Mouse (Mus musculus) kidney, embryonic 15.5 days (tissue): ENCODE data around the gene Rnf31. TPM values are rescaled to one million over a fixed set of nuclear protein-coding genes. Genes with fewer than 3 reads are reported as not detected.

Experiments used
- ATAC-seq: fragments of 200-750 bp; cut with Nextera tagmentation; replicated peaks from 2 replicates; pipeline ENCODE4 v1.8.0; 2017; ENCODE audit warnings: moderate TSS enrichment; ENCODE audit not compliant: low FRiP score
- H3K27ac ChIP-seq: fragments of 300-500 bp; sonication (generic); 2 replicates; pipeline ENCODE4 v1.5.1; 2015; ENCODE audit warnings: mild to moderate bottlenecking, inconsistent platforms
- H3K27me3 ChIP-seq: fragments of 300-500 bp; sonication (generic); 2 replicates; pipeline ENCODE4 v1.6.1; 2015; ENCODE audit warnings: inconsistent platforms
- H3K36me3 ChIP-seq: fragments of 300-500 bp; sonication (generic); 2 replicates; pipeline ENCODE4 v1.6.1; 2015; ENCODE audit warnings: inconsistent platforms
- H3K4me1 ChIP-seq: fragments of 300-500 bp; sonication (generic); 2 replicates; pipeline ENCODE4 v1.6.1; 2015; ENCODE audit warnings: inconsistent platforms
- H3K4me2 ChIP-seq: fragments of 300-500 bp; sonication (generic); 2 replicates; pipeline ENCODE4 v1.6.1; 2015; ENCODE audit warnings: moderate library complexity, mild to moderate bottlenecking, inconsistent platforms
- H3K4me3 ChIP-seq: fragments of 300-500 bp; sonication (generic); replicated peaks from 2 replicates; pipeline ENCODE4 v1.5.1; 2015; ENCODE audit warnings: mild to moderate bottlenecking, inconsistent platforms
- H3K9ac ChIP-seq: fragments of 300-500 bp; sonication (generic); 2 replicates; pipeline ENCODE4 v1.6.1; 2015; ENCODE audit warnings: mild to moderate bottlenecking, inconsistent platforms
- H3K9me3 ChIP-seq: fragments of 300-500 bp; sonication (generic); replicated peaks from 2 replicates; pipeline ENCODE4 v1.6.1; 2016; ENCODE audit warnings: inconsistent platforms
- WGBS: fragments of 180-500 bp; shearing (Covaris S2); methylation state at CpG from one replicate; pipeline ENCODE4 v1.1.7; 2015; ENCODE audit warnings: mixed read lengths; 5-methylcytosine and 5-hydroxymethylcytosine counted together
- polyA plus RNA-seq: library from polyadenylated mRNA; unstranded; fragments of >200 nt; fragmentation: Nextera tagmentation; extraction: Ambion mirVana; gene quantifications from 2 replicates; pipeline ENCODE4 v1.2.1, GENCODE M21; 2015

The Rnf31 gene
- polyA plus RNA-seq, 1 experiment from 2014 or later = 21.7 TPM

- Histone ChIP-seq H3K9ac (no peak overlapping the region), H3K4me3 (no peak overlapping the region), H3K9me3 (no peaks in the 10 kb centered on the region), H3K36me3 (peaks cover 58% of the 10 kb centered on the region), H3K4me1 (peaks cover 25% of the 10 kb centered on the region), H3K4me2 (no peak overlapping the region), H3K27me3 (no peaks in the 10 kb centered on the region), H3K27ac (no peak overlapping the region)
- 94% methylated on average over 13 of the region's 13 CpGs for WGBS
- ATAC-seq = no peak
Measured at GRCm38 (mm10) chr14:55641291-55641690, 49.8 kb downstream of the Rnf31 start.

GRCm38 (mm10) chr14:55642679-55643059 lies 51.2 kb downstream of the Rnf31 start:
- WGBS = 19% methylated on average over 8 of the region's 8 CpGs
- Histone ChIP-seq H3K4me1 (peaks cover 24% of the 10 kb centered on the region), H3K27me3 (no peaks in the 10 kb centered on the region), H3K4me2 (peak overlapping the region; percentile 63), H3K9ac (peak overlapping the region; percentile 96), H3K27ac (peak overlapping the region; percentile 93), H3K36me3 (peaks cover 53% of the 10 kb centered on the region), H3K4me3 (peak overlapping the region; percentile 71), H3K9me3 (no peaks in the 10 kb centered on the region)
- ATAC-seq = peak; percentile 45

GRCm38 (mm10) chr14:55643060-55643907 lies 51.8 kb downstream of the Rnf31 start, which contains the start of gene Tm9sf1:
Gene Tm9sf1 (minus strand): TSS chr14:55643806.
- Histone ChIP-seq H3K9me3 (no peaks in the 10 kb centered on the region), H3K4me1 (peaks cover 24% of the 10 kb centered on the region), H3K4me2 (peak within 1 kb of the TSS; percentile 63), H3K36me3 (peaks cover 47% of the 10 kb centered on the region), H3K27ac (peak within 1 kb of the TSS; percentile 93), H3K4me3 (peak within 1 kb of the TSS; percentile 71), H3K9ac (peak within 1 kb of the TSS; percentile 96), H3K27me3 (no peaks in the 10 kb centered on the region)
- ATAC-seq = peak; percentile 90
- WGBS = under 1% methylated on average over 89 of the region's 89 CpGs

- ATAC-seq = no peak
Measured at GRCm38 (mm10) chr14:55644261-55644888, 52.9 kb downstream of the Rnf31 start.

GRCm38 (mm10) chr14:55649884-55650283 lies 58.4 kb downstream of the Rnf31 start, which contains the start of gene Tssk4:
Gene Tssk4 (plus strand): TSS chr14:55650184.
- Histone ChIP-seq H3K4me1 (peaks cover 5% of the 10 kb centered on the region), H3K9ac (no peak within 1 kb of the TSS), H3K4me3 (no peak within 1 kb of the TSS), H3K36me3 (peaks cover 11% of the 10 kb centered on the region), H3K27me3 (no peaks in the 10 kb centered on the region), H3K27ac (no peak within 1 kb of the TSS), H3K4me2 (no peak within 1 kb of the TSS), H3K9me3 (no peaks in the 10 kb centered on the region)
- no peak for ATAC-seq
- 93% methylated on average over 2 of the region's 2 CpGs for WGBS

More at GRCm38 (mm10) chr14:55644261-55644888, 52.9 kb downstream of the Rnf31 start:
- peak overlapping the region; percentile 71 for H3K4me3 ChIP-seq
- no peaks in the 10 kb centered on the region for H3K27me3 ChIP-seq
- peak overlapping the region; percentile 96 for H3K9ac ChIP-seq
- peak overlapping the region; percentile 93 for H3K27ac ChIP-seq
- WGBS = 19% methylated on average over 17 of the region's 17 CpGs
- H3K9me3 ChIP-seq = no peaks in the 10 kb centered on the region
- H3K36me3 ChIP-seq = peaks cover 36% of the 10 kb centered on the region
- H3K4me2 ChIP-seq = peak overlapping the region; percentile 63
- peaks cover 24% of the 10 kb centered on the region for H3K4me1 ChIP-seq

- Histone ChIP-seq H3K4me2 (no peak overlapping the region), H3K27me3 (no peaks in the 10 kb centered on the region), H3K4me3 (no peak overlapping the region), H3K9me3 (no peaks in the 10 kb centered on the region), H3K4me1 (no peaks in the 10 kb centered on the region), H3K27ac (no peak overlapping the region), H3K36me3 (peaks cover 6% of the 10 kb centered on the region), H3K9ac (no peak overlapping the region)
- 90% methylated on average over 7 of the region's 7 CpGs for WGBS
- ATAC-seq = no peak
Measured at GRCm38 (mm10) chr14:55651528-55651927, 60.0 kb downstream of the Rnf31 start.

Other genes starting within 250 kb of the Rnf31 start
- gene Dhrs4, start 113.0 kb upstream of the Rnf31 start, polyA plus RNA-seq = 127 and 130 TPM in 2 replicates
- 2.4 and 2.9 TPM in 2 replicates for gene Carmil3, start 101.1 kb upstream of the Rnf31 start, polyA plus RNA-seq
- 0.24 and 0.26 TPM in 2 replicates for gene Cpne6, start 81.3 kb upstream of the Rnf31 start, polyA plus RNA-seq
- not detected in 2 replicates for gene Nrl, start 66.7 kb upstream of the Rnf31 start, polyA plus RNA-seq
- 50.5 and 55.4 TPM in 2 replicates for gene Pck2, start 51.4 kb upstream of the Rnf31 start, polyA plus RNA-seq
- gene Dcaf11, start 31.7 kb upstream of the Rnf31 start, polyA plus RNA-seq = 89.2 and 93.0 TPM in 2 replicates
- 1.6 TPM in 2 replicates for gene A730061H03Rik, start 31.3 kb upstream of the Rnf31 start, polyA plus RNA-seq
- 4.2 and 6.1 TPM in 2 replicates for gene Fitm1, start 16.1 kb upstream of the Rnf31 start, polyA plus RNA-seq
- 147 and 153 TPM in 2 replicates for gene Psme1, start 13.6 kb upstream of the Rnf31 start, polyA plus RNA-seq
- gene Emc9, start 6.4 kb upstream of the Rnf31 start, polyA plus RNA-seq = 6.8 and 7.4 TPM in 2 replicates
- gene Psme2, start 595 bp upstream of the Rnf31 start, polyA plus RNA-seq = 248 and 261 TPM in 2 replicates
- gene Irf9, start 11.9 kb downstream of the Rnf31 start, polyA plus RNA-seq = 12.8 and 14.6 TPM in 2 replicates
- 20.3 and 22.4 TPM in 2 replicates for gene Rec8, start 26.3 kb downstream of the Rnf31 start, polyA plus RNA-seq
- gene Ipo4, start 44.2 kb downstream of the Rnf31 start, polyA plus RNA-seq = 97.4 and 115 TPM in 2 replicates
- 1.4 and 2.3 TPM in 2 replicates for gene Gm49378, start 46.2 kb downstream of the Rnf31 start, polyA plus RNA-seq
- 113 and 123 TPM in 2 replicates for gene Tm9sf1, start 52.1 kb downstream of the Rnf31 start, polyA plus RNA-seq
- 0.92 and 1.0 TPM in 2 replicates for gene Tssk4, start 58.5 kb downstream of the Rnf31 start, polyA plus RNA-seq
- 53.6 and 55.8 TPM in 2 replicates for gene Mdp1, start 68.8 kb downstream of the Rnf31 start, polyA plus RNA-seq
- 68.2 and 72.6 TPM in 2 replicates for gene Gmpr2, start 80.2 kb downstream of the Rnf31 start, polyA plus RNA-seq
- 545 and 565 TPM in 2 replicates for gene Nedd8, start 80.4 kb downstream of the Rnf31 start, polyA plus RNA-seq
- gene Tinf2, start 90.1 kb downstream of the Rnf31 start, polyA plus RNA-seq = 43.6 and 46.9 TPM in 2 replicates
- 2.1 TPM in 2 replicates for gene Tgm1, start 122.2 kb downstream of the Rnf31 start, polyA plus RNA-seq
- gene Rabggta, start 130.6 kb downstream of the Rnf31 start, polyA plus RNA-seq = 37.6 and 41.8 TPM in 2 replicates
- gene Dhrs1, start 154.0 kb downstream of the Rnf31 start, polyA plus RNA-seq = 94.5 and 94.7 TPM in 2 replicates
- gene Nop9, start 154.0 kb downstream of the Rnf31 start, polyA plus RNA-seq = 38.6 and 43.4 TPM in 2 replicates
- gene Cideb, start 166.8 kb downstream of the Rnf31 start, polyA plus RNA-seq = 10.0 and 11.2 TPM in 2 replicates
- gene Ltb4r2, start 169.7 kb downstream of the Rnf31 start, polyA plus RNA-seq = 0.25 and 0.35 TPM in 2 replicates
- gene Ltb4r1, start 174.3 kb downstream of the Rnf31 start, polyA plus RNA-seq = 0.69 and 0.73 TPM in 2 replicates
- 13.9 and 15.8 TPM in 2 replicates for gene Adcy4, start 192.4 kb downstream of the Rnf31 start, polyA plus RNA-seq
- 38.1 and 40.4 TPM in 2 replicates for gene Ripk3, start 197.2 kb downstream of the Rnf31 start, polyA plus RNA-seq
- 32.2 and 39.9 TPM in 2 replicates for gene Nfatc4, start 231.4 kb downstream of the Rnf31 start, polyA plus RNA-seq